Mouse (Mus musculus) embryonic facial prominence, embryonic 14.5 days (tissue): ENCODE measurements around the gene Flot1. TPM values are rescaled to one million over a fixed set of nuclear protein-coding genes. Genes with fewer than 3 reads are reported as not detected.

ENCODE experiments used
- microRNA-seq: library from miRNA; unstranded; fragments of <30 nt; microRNA quantifications from one replicate; pipeline ENCODE4, GENCODE M21; 2016; ENCODE audit warnings: borderline number of aligned reads
- polyA plus RNA-seq: library from polyadenylated mRNA; unstranded; fragments of >200 nt; fragmentation: Nextera tagmentation; extraction: Ambion mirVana; gene quantifications from 2 replicates; pipeline ENCODE4 v1.2.1, GENCODE M21; 2014

Flot1 gene
- polyA plus RNA-seq, 1 experiment from 2014 or later = 49.0 TPM

Small RNAs within 50 kb of the gene (microRNA-seq; reads per million reads assigned to microRNA genes)
- 1.00 reads per million for gene Gm28033

Other genes with a start within 250 kb of the Flot1 start
- gene Sfta2, start 221.7 kb upstream of the Flot1 start, polyA plus RNA-seq = 0.28 TPM in 1 of 2 replicates, not detected in the other
- gene Gm9573, start 196.6 kb upstream of the Flot1 start, polyA plus RNA-seq = 0.04 TPM in 1 of 2 replicates, not detected in the other
- gene Mucl3, start 179.5 kb upstream of the Flot1 start, polyA plus RNA-seq = 0.08 TPM in 2 replicates
- 14.2 and 15.1 TPM in 2 replicates for gene Vars2, start 155.6 kb upstream of the Flot1 start, polyA plus RNA-seq
- gene Gtf2h4, start 149.5 kb upstream of the Flot1 start, polyA plus RNA-seq = 34.8 and 35.3 TPM in 2 replicates
- gene Ddr1, start 118.6 kb upstream of the Flot1 start, polyA plus RNA-seq = 50.6 and 54.1 TPM in 2 replicates
- 10.1 and 10.3 TPM in 2 replicates for gene Ier3, start 1.5 kb upstream of the Flot1 start, polyA plus RNA-seq
- gene Tubb5, start 15.1 kb downstream of the Flot1 start, polyA plus RNA-seq = 736 and 832 TPM in 2 replicates
- gene Mdc1, start 18.3 kb downstream of the Flot1 start, polyA plus RNA-seq = 10.2 and 14.8 TPM in 2 replicates
- gene Nrm, start 38.1 kb downstream of the Flot1 start, polyA plus RNA-seq = 47.7 and 55.4 TPM in 2 replicates
- 25.6 and 27.8 TPM in 2 replicates for gene Ppp1r18, start 42.4 kb downstream of the Flot1 start, polyA plus RNA-seq
- gene Dhx16, start 56.6 kb downstream of the Flot1 start, polyA plus RNA-seq = 40.2 and 43.4 TPM in 2 replicates
- 20.5 and 21.5 TPM in 2 replicates for gene 2310061I04Rik, start 74.2 kb downstream of the Flot1 start, polyA plus RNA-seq
- gene Atat1, start 86.8 kb downstream of the Flot1 start, polyA plus RNA-seq = 48.1 and 53.6 TPM in 2 replicates
- gene Mrps18b, start 93.2 kb downstream of the Flot1 start, polyA plus RNA-seq = 73.3 and 76.0 TPM in 2 replicates
- 29.1 and 32.5 TPM in 2 replicates for gene Ppp1r10, start 93.2 kb downstream of the Flot1 start, polyA plus RNA-seq
- 72.1 and 76.4 TPM in 2 replicates for gene Abcf1, start 146.5 kb downstream of the Flot1 start, polyA plus RNA-seq
- 39.9 and 46.3 TPM in 2 replicates for gene Gnl1, start 156.6 kb downstream of the Flot1 start, polyA plus RNA-seq
- 31.5 and 33.7 TPM in 2 replicates for gene Prr3, start 157.0 kb downstream of the Flot1 start, polyA plus RNA-seq
- gene H2-T24, start 197.3 kb downstream of the Flot1 start, polyA plus RNA-seq = 2.2 and 2.4 TPM in 2 replicates
- 9.6 and 10.1 TPM in 2 replicates for gene H2-T23, start 209.6 kb downstream of the Flot1 start, polyA plus RNA-seq
- gene H2-T22, start 219.5 kb downstream of the Flot1 start, polyA plus RNA-seq = 20.5 and 20.7 TPM in 2 replicates
- gene Gm6034, start 219.7 kb downstream of the Flot1 start, polyA plus RNA-seq = not detected in 2 replicates
- gene Gm11127, start 235.1 kb downstream of the Flot1 start, polyA plus RNA-seq = not detected in 2 replicates